Mouse (Mus musculus): ENCODE measurements around the gene Cdh18. TPM values are rescaled to one million over a fixed set of nuclear protein-coding genes. Genes with fewer than 3 reads are reported as not detected.

The Cdh18 gene
- total and polyA plus RNA-seq, 2 experiments from 2014 or later = 5.1 to 32.3 TPM

DNA sequence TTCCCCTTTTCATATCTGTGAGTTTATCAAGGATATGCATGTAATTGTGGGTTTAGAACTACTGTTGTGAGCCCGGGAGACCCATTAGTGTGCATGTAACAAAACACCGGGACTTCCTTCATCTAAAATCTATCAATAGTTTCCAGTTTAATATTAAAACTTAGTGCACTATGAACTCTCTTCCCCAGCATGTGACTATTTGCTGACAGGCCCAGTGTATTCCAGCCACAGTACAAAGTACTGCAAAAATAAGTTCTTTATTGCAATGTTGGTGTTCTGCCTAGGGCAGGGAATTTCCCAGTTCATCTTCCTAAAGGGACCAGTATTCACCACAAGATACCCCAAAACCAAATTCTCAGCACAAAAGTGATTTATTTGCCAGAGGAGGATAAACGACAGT lies 243.0 kb downstream of the Cdh18 start:
- H3K4me3 ChIP-seq (ENCODE audit: low read depth, low read length) = no peak overlapping the region
- no peaks in the 10 kb centered on the region for H3K27me3 ChIP-seq (ENCODE audit: insufficient read depth, low read length)
- H3K27ac ChIP-seq (ENCODE audit: low read depth, low read length) = no peak overlapping the region
- ATAC-seq (no peak), DNase-seq (no peak)
- no peaks in the 10 kb centered on the region for H3K36me3 ChIP-seq (ENCODE audit: insufficient read depth)
- no peaks in the 10 kb centered on the region for H3K9me3 ChIP-seq (ENCODE audit: low read length)
- TF ChIP-seq CTCF (IDR thresholded peaks at IDR 0.05; ENCODE audit: low read depth) = no peak
- 92% methylated on average over 3 of the region's 3 CpGs for WGBS
- no peak overlapping the region for H3K9ac ChIP-seq
- H3K4me2 ChIP-seq (ENCODE audit: low read depth) = no peak overlapping the region
- H3K4me1 ChIP-seq (ENCODE audit: insufficient read depth) = no peaks in the 10 kb centered on the region

DNA sequence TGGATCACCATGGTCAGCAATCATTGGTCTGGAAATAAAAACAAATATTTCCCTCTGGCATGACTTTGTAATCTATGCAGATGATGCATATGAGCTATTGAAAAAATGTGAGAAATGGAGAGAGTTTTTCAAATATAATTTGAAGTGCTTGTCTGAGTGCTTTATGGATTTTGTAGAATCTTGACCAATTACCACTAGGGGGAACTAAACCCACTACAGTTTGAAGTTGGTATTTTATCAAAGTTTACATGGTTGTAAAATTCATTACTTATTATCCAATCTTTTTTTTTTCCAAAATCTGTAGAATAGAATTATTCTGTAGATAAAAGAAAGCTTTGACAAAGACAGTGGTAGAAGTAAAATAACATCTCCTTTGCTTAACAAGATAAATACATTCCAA lies 284.3 kb downstream of the Cdh18 start:
- ATAC-seq (no peak), DNase-seq (peak; percentile 14)
- no peak overlapping the region for H3K9ac ChIP-seq
- no peaks in the 10 kb centered on the region for H3K27me3 ChIP-seq (ENCODE audit: insufficient read depth, low read length)
- no peaks in the 10 kb centered on the region for H3K4me1 ChIP-seq (ENCODE audit: insufficient read depth)
- H3K9me3 ChIP-seq (ENCODE audit: low read length) = no peaks in the 10 kb centered on the region
- no peak overlapping the region for H3K4me2 ChIP-seq (ENCODE audit: low read depth)
- TF ChIP-seq CTCF (IDR thresholded peaks at IDR 0.05; ENCODE audit: low read depth) = peak; percentile 28; the same call in 1 of the 2 replicates
- no peak overlapping the region for H3K27ac ChIP-seq (ENCODE audit: low read depth, low read length)
- H3K4me3 ChIP-seq (ENCODE audit: low read depth, low read length) = no peak overlapping the region
- no peaks in the 10 kb centered on the region for H3K36me3 ChIP-seq (ENCODE audit: insufficient read depth)

GRCm38 (mm10) chr15:22837173-22837572 lies 288.4 kb downstream of the Cdh18 start:
- DNase-seq (no peak), ATAC-seq (no peak)
- Histone ChIP-seq H3K9me3 (ENCODE audit: low read length) (no peaks in the 10 kb centered on the region), H3K36me3 (ENCODE audit: insufficient read depth) (no peaks in the 10 kb centered on the region), H3K4me2 (ENCODE audit: low read depth) (no peak overlapping the region), H3K27ac (ENCODE audit: low read depth, low read length) (no peak overlapping the region), H3K4me1 (ENCODE audit: insufficient read depth) (no peaks in the 10 kb centered on the region), H3K4me3 (ENCODE audit: low read depth, low read length) (no peak overlapping the region), H3K27me3 (ENCODE audit: insufficient read depth, low read length) (no peaks in the 10 kb centered on the region), H3K9ac (no peak overlapping the region)
- 50% methylated on average over 1 of the region's 1 CpGs for WGBS
- no peak for TF ChIP-seq CTCF (IDR thresholded peaks at IDR 0.05; ENCODE audit: low read depth)

DNA sequence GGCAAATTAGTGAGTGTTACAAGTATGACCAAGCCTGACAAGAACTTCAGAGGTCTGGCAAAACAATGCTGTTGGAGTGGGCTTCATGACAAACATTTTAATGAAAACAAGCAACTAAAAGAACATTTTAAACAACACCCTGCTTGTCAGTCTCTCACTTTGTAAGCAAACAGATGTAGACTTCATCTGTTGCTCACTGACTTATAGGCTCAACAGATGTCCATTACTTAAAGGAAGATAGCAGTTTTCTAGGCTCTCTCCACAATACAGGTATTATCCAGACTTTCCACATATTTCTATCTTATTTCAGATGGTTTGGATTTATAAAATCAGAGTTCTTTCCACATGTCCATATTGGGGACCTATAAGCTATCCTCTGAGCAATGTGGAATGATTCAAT lies 308.9 kb downstream of the Cdh18 start:
- no peak overlapping the region for H3K4me3 ChIP-seq (ENCODE audit: low read depth, low read length)
- ATAC-seq (peak; percentile 42), DNase-seq (peak; percentile 30)

DNA sequence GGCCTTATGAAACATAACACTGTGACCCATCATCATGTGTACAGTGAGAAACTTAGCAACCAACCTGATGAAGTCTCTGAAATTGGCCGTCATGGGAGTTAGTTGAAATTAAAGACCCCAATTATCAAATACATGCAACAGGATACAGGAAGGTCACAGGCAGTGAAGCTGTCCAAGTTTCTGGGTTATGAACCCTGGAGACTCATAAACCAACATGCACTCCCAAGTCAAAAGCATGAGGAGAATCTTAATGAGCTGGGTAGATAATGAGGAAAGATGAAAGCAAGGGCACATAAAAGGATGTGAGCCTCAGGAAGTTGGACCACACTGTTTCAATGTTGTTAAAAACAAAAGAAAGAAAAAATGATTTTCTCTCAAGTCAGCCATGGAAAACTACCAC lies 321.9 kb downstream of the Cdh18 start:
- Histone ChIP-seq H3K9ac (no peak overlapping the region), H3K27me3 (ENCODE audit: insufficient read depth, low read length) (no peaks in the 10 kb centered on the region)
- DNase-seq = no peak

More for the DNA sequence above, 308.9 kb downstream of the Cdh18 start:
- TF ChIP-seq CTCF (IDR thresholded peaks at IDR 0.05; ENCODE audit: low read depth) = no peak
- no peak overlapping the region for H3K9ac ChIP-seq
- no peaks in the 10 kb centered on the region for H3K27me3 ChIP-seq (ENCODE audit: insufficient read depth, low read length)
- no peaks in the 10 kb centered on the region for H3K9me3 ChIP-seq (ENCODE audit: low read length)
- H3K4me2 ChIP-seq (ENCODE audit: low read depth) = no peak overlapping the region
- no peak overlapping the region for H3K27ac ChIP-seq (ENCODE audit: low read depth, low read length)
- no peaks in the 10 kb centered on the region for H3K36me3 ChIP-seq (ENCODE audit: insufficient read depth)
- no peaks in the 10 kb centered on the region for H3K4me1 ChIP-seq (ENCODE audit: insufficient read depth)

GRCm38 (mm10) chr15:22897724-22898123 lies 348.9 kb downstream of the Cdh18 start:
- peak; percentile 69; the same call in 1 of the 2 replicates for ATAC-seq
- 58% methylated on average over 4 of the region's 4 CpGs for WGBS
- peak; percentile 15 for DNase-seq

More for the DNA sequence above, 321.9 kb downstream of the Cdh18 start:
- Histone ChIP-seq H3K9me3 (ENCODE audit: low read length) (no peaks in the 10 kb centered on the region), H3K27ac (ENCODE audit: low read depth, low read length) (no peak overlapping the region), H3K4me1 (ENCODE audit: insufficient read depth) (no peaks in the 10 kb centered on the region), H3K4me2 (ENCODE audit: low read depth) (no peak overlapping the region), H3K4me3 (ENCODE audit: low read depth, low read length) (no peak overlapping the region), H3K36me3 (ENCODE audit: insufficient read depth) (no peaks in the 10 kb centered on the region)
- TF ChIP-seq CTCF (IDR thresholded peaks at IDR 0.05; ENCODE audit: low read depth) = no peak
- no peak for ATAC-seq
- 44% methylated on average over 1 of the region's 1 CpGs for WGBS

GRCm38 (mm10) chr15:22898208-22898607 lies 349.4 kb downstream of the Cdh18 start:
- Histone ChIP-seq H3K4me3 (ENCODE audit: low read depth, low read length) (no peak overlapping the region), H3K27ac (ENCODE audit: low read depth, low read length) (no peak overlapping the region), H3K36me3 (ENCODE audit: insufficient read depth) (no peaks in the 10 kb centered on the region), H3K4me1 (ENCODE audit: insufficient read depth) (no peaks in the 10 kb centered on the region), H3K9ac (no peak overlapping the region), H3K9me3 (ENCODE audit: low read length) (no peaks in the 10 kb centered on the region), H3K27me3 (ENCODE audit: insufficient read depth, low read length) (no peaks in the 10 kb centered on the region), H3K4me2 (ENCODE audit: low read depth) (no peak overlapping the region)
- 73% methylated on average over 4 of the region's 4 CpGs for WGBS
- no peak for ATAC-seq
- no peak for TF ChIP-seq CTCF (IDR thresholded peaks at IDR 0.05; ENCODE audit: low read depth)
- no peak for DNase-seq

More at GRCm38 (mm10) chr15:22897724-22898123, 348.9 kb downstream of the Cdh18 start:
- no peak for TF ChIP-seq CTCF (IDR thresholded peaks at IDR 0.05; ENCODE audit: low read depth)
- Histone ChIP-seq H3K9ac (no peak overlapping the region), H3K4me3 (ENCODE audit: low read depth, low read length) (no peak overlapping the region), H3K27ac (ENCODE audit: low read depth, low read length) (no peak overlapping the region), H3K27me3 (ENCODE audit: insufficient read depth, low read length) (no peaks in the 10 kb centered on the region), H3K36me3 (ENCODE audit: insufficient read depth) (no peaks in the 10 kb centered on the region), H3K4me2 (ENCODE audit: low read depth) (no peak overlapping the region), H3K9me3 (ENCODE audit: low read length) (no peaks in the 10 kb centered on the region), H3K4me1 (ENCODE audit: insufficient read depth) (no peaks in the 10 kb centered on the region)

GRCm38 (mm10) chr15:22914444-22914843 lies 365.6 kb downstream of the Cdh18 start:
- no peak overlapping the region for H3K4me2 ChIP-seq (ENCODE audit: low read depth)
- DNase-seq (peak; percentile 75), ATAC-seq (peak; percentile 60)
- no peak overlapping the region for H3K4me3 ChIP-seq (ENCODE audit: low read depth, low read length)
- TF ChIP-seq CTCF (IDR thresholded peaks at IDR 0.05; ENCODE audit: low read depth) = no peak
- no peaks in the 10 kb centered on the region for H3K36me3 ChIP-seq (ENCODE audit: insufficient read depth)
- H3K27ac ChIP-seq (ENCODE audit: low read depth, low read length) = no peak overlapping the region
- no peaks in the 10 kb centered on the region for H3K4me1 ChIP-seq (ENCODE audit: insufficient read depth)
- H3K27me3 ChIP-seq (ENCODE audit: insufficient read depth, low read length) = no peaks in the 10 kb centered on the region
- no peaks in the 10 kb centered on the region for H3K9me3 ChIP-seq (ENCODE audit: low read length)
- no peak overlapping the region for H3K9ac ChIP-seq
